Comparison of ENCODE assay signal across 1 mouse cellular context in genomic region chr1:133347693-133348520, GRCm38 (mm10).
TF ChIP-seq lines count a peak whose summit lies in the region.

No protein-coding gene starts in this region.

TF ChIP-seq in MEL, 35 proteins besides CTCF, POLR2A, EP300 and RAD21:
- TF ChIP-seq ZMIZ1 (IDR thresholded peaks at IDR 0.05; ENCODE audit: low read depth, low read length) (no peak), UBTF (IDR thresholded peaks at IDR 0.05; ENCODE audit: borderline replicate concordance, insufficient read depth, low read depth, low read length) (no peak), TBP (IDR thresholded peaks at IDR 0.05; ENCODE audit: low read depth, low read length) (no peak), CHD1 (IDR thresholded peaks at IDR 0.05; ENCODE audit: low read depth, low read length) (no peak), KAT2A (conservative IDR thresholded peaks at IDR 0.05; ENCODE audit: low read depth, low read length) (no peak), ELF1 (IDR thresholded peaks at IDR 0.05; ENCODE audit: low read depth, low read length) (no peak), NELFE (IDR thresholded peaks at IDR 0.05; ENCODE audit: low read depth, low read length) (no peak), TAL1 (IDR thresholded peaks at IDR 0.05; ENCODE audit: low read length) (no peak), NRF1 (IDR thresholded peaks at IDR 0.05; ENCODE audit: insufficient read depth, low read depth, low read length, poor library complexity, severe bottlenecking) (no peak), MYC (IDR thresholded peaks at IDR 0.05; ENCODE audit: low read depth, low read length) (no peak), USF2 (IDR thresholded peaks at IDR 0.05; ENCODE audit: borderline replicate concordance in 1 of 2, insufficient read depth in 1 of 2, low read depth in 1 of 2, low read length in 2 of 2) (no peak), GATA1 (IDR thresholded peaks at IDR 0.05; ENCODE audit: low read depth, low read length) (no peak), ZNF384 (IDR thresholded peaks at IDR 0.05; ENCODE audit: low read depth, low read length) (no peak), MEF2A (IDR thresholded peaks at IDR 0.05; ENCODE audit: extremely low read depth, insufficient replicate concordance, low read depth, low read length, poor library complexity, severe bottlenecking) (no peak)
TF ChIP-seq in MEL: peak in this region for 0.
